ENCODE assay signal across 8 mouse cellular contexts in genomic region chr14:54877048-54877715, GRCm38 (mm10). TPM values are rescaled to one million over a fixed set of nuclear protein-coding genes. Genes with fewer than 3 reads are reported as not detected.
A peak's percentile ranks its signal among the peaks of the same experiment; 100 is the strongest.
DNase-seq lines count a peak whose midpoint lies in the region; ATAC-seq lines count a peak whose summit lies in the region.

Ppp1r3e (minus strand) TSS chr14:54877550.

- peaks cover 12% of the 10 kb centered on the region for H3K4me1 ChIP-seq in intestine, embryonic 16.5 days (ENCODE audit: control insufficient read depth, insufficient read depth, low read length)
- H3K4me1 ChIP-seq in limb, embryonic 12.5 days (replicated peaks), result peaks cover 15% of the 10 kb centered on the region
- peaks cover 18% of the 10 kb centered on the region for H3K4me1 ChIP-seq in midbrain, embryonic 13.5 days (replicated peaks)

- H3K4me3 ChIP-seq in intestine, embryonic 16.5 days (ENCODE audit: low read length), result peak within 1 kb of the TSS; percentile 82
- H3K4me3 ChIP-seq in limb, embryonic 12.5 days (replicated peaks), result peak within 1 kb of the TSS; percentile 74
- H3K4me3 ChIP-seq in midbrain, embryonic 13.5 days (replicated peaks), result peak within 1 kb of the TSS; percentile 70

- peak within 1 kb of the TSS; percentile 81 for H3K9ac ChIP-seq in intestine, embryonic 16.5 days (ENCODE audit: low read depth, low read length)
- H3K9ac ChIP-seq in limb, embryonic 12.5 days (replicated peaks), result peak within 1 kb of the TSS; percentile 75
- peak within 1 kb of the TSS; percentile 88 for H3K9ac ChIP-seq in midbrain, embryonic 13.5 days (replicated peaks)

- under 1% methylated on average over 56 of the region's 61 CpGs for WGBS in intestine, embryonic 16.5 days
- under 1% methylated on average over 61 of the region's 61 CpGs for WGBS in limb, embryonic 12.5 days
- WGBS in midbrain, embryonic 13.5 days, result under 1% methylated on average over 50 of the region's 61 CpGs

- peak within 1 kb of the TSS; percentile 94 for H3K4me2 ChIP-seq in intestine, embryonic 16.5 days (ENCODE audit: low read depth, low read length)
- H3K4me2 ChIP-seq in limb, embryonic 12.5 days, result peak within 1 kb of the TSS; percentile 99
- H3K4me2 ChIP-seq in midbrain, embryonic 13.5 days (replicated peaks), result peak within 1 kb of the TSS; percentile 97

- H3K27ac ChIP-seq in intestine, embryonic 16.5 days (ENCODE audit: low read length), result peak within 1 kb of the TSS; percentile 88
- H3K27ac ChIP-seq in limb, embryonic 12.5 days, result no peak within 1 kb of the TSS; the same call in 1 of the 2 replicates
- H3K27ac ChIP-seq in midbrain, embryonic 13.5 days, result peak within 1 kb of the TSS; percentile 92

- H3K9me3 ChIP-seq in intestine, embryonic 16.5 days (ENCODE audit: control insufficient read depth, low read length), result no peaks in the 10 kb centered on the region
- H3K9me3 ChIP-seq in limb, embryonic 12.5 days, result no peaks in the 10 kb centered on the region
- H3K9me3 ChIP-seq in midbrain, embryonic 13.5 days, result no peaks in the 10 kb centered on the region

- no peaks in the 10 kb centered on the region for H3K36me3 ChIP-seq in intestine, embryonic 16.5 days (ENCODE audit: control insufficient read depth, insufficient read depth, low read length)
- H3K36me3 ChIP-seq in limb, embryonic 12.5 days, result no peaks in the 10 kb centered on the region
- no peaks in the 10 kb centered on the region; the same call in 1 of the 2 replicates for H3K36me3 ChIP-seq in midbrain, embryonic 13.5 days

- H3K27me3 ChIP-seq in intestine, embryonic 16.5 days (replicated peaks; ENCODE audit: control insufficient read depth, insufficient read depth, low read length), result no peaks in the 10 kb centered on the region
- H3K27me3 ChIP-seq in limb, embryonic 12.5 days, result peaks cover 40% of the 10 kb centered on the region
- H3K27me3 ChIP-seq in midbrain, embryonic 13.5 days, result peaks cover 9% of the 10 kb centered on the region; the same call in 1 of the 2 replicates

- DNase-seq in layer of hippocampus, adult 11-12 months (ENCODE audit: low spot score), result peak; percentile 65
- DNase-seq in layer of hippocampus, adult 9-10 months (ENCODE audit: low spot score), result no peak
- DNase-seq in embryo, embryonic 9.5 days (ENCODE audit: extremely low spot score), result peak; percentile 69
- no peak for DNase-seq in gonadal fat pad, adult 2 months (ENCODE audit: low read depth)
- peak; percentile 55 to 65 for DNase-seq in spleen, postnatal 10 days (ENCODE audit: low spot score in 2 of 2)

- ATAC-seq in intestine, embryonic 16.5 days, result peak; percentile 87
- ATAC-seq in limb, embryonic 12.5 days (ENCODE audit: insufficient number of reproducible peaks, insufficient read depth, low FRiP score, low TSS enrichment, low read depth), result peak; percentile 75
- peak; percentile 77 for ATAC-seq in midbrain, embryonic 13.5 days

RNA-seq across cellular contexts. Expression of gene Ppp1r3e, which starts in this region (rescaled TPM):
- 26.7 and 30.8 TPM in 2 replicates for polyA plus RNA-seq in gonadal fat pad, adult 2 months (2012; rRNA removed)
- polyA plus RNA-seq in intestine, embryonic 16.5 days (2015; fragmentation: Nextera tagmentation; extraction: Ambion mirVana), result 1.4 and 1.8 TPM in 2 replicates
- polyA plus RNA-seq in limb, embryonic 12.5 days (2016; fragmentation: Nextera tagmentation; extraction: Ambion mirVana), result 0.74 TPM in 1 of 2 replicates, not detected in the other
- 0.98 and 2.2 TPM in 2 replicates for polyA plus RNA-seq in midbrain, embryonic 13.5 days (2015; fragmentation: Nextera tagmentation; extraction: Ambion mirVana)

Comparison
In these comparisons a context has a peak if more than half of its experiments do, and no peak if none do; other contexts are left out.
1. DNase-seq: peak in layer of hippocampus, adult 11-12 months (single experiment), embryo, embryonic 9.5 days (single experiment) and spleen, postnatal 10 days (2 of 2); none in layer of hippocampus, adult 9-10 months (single experiment) and gonadal fat pad, adult 2 months (single experiment).
2. Peak in ATAC-seq, H3K4me3 ChIP-seq, H3K9ac ChIP-seq and H3K4me2 ChIP-seq in limb, embryonic 12.5 days; RNA of the gene not detected or under 1 TPM.
3. Peak in every context shown above with its lines, with median percentiles within 50 percentile points of each other: ATAC-seq, H3K4me2 ChIP-seq, H3K4me3 ChIP-seq and H3K9ac ChIP-seq.